Mouse (Mus musculus) liver, adult 2 months (tissue): ENCODE measurements at regions not wholly inside any gene's neighbourhood (a gene's known extent, or its start where the extent isn't known, plus 50 kb on each side); places are given as distances from the start of the nearest gene placed in this dataset.

ENCODE experiments used
- DNase-seq: peaks from one replicate; pipeline ENCODE4 v3.0.0-alpha.2; 2011; ENCODE audit warnings: low read depth, low spot score; ENCODE audit errors: extremely low read depth
- H3K27ac ChIP-seq: fragments of 200-500 bp; replicated peaks from 2 replicates; pipeline ENCODE4 v1.5.1; 2012; ENCODE audit warnings: low read depth, mild to moderate bottlenecking, control low read depth, inconsistent platforms, low read length; ENCODE audit not compliant: insufficient read depth
- H3K27me3 ChIP-seq: fragments of 200-500 bp; 2 replicates; pipeline ENCODE4 v1.6.1; 2012; ENCODE audit warnings: mild to moderate bottlenecking, moderate library complexity, low read length, inconsistent platforms; ENCODE audit not compliant: control insufficient read depth, insufficient read depth
- H3K36me3 ChIP-seq: fragments of 200-500 bp; 2 replicates; pipeline ENCODE4 v1.6.1; 2012; ENCODE audit warnings: low read length, inconsistent platforms; ENCODE audit not compliant: control insufficient read depth, insufficient read depth
- H3K4me1 ChIP-seq: fragments of 200-500 bp; 2 replicates; pipeline ENCODE4 v1.6.1; 2011; ENCODE audit warnings: low read length; ENCODE audit not compliant: control insufficient read depth, insufficient read depth
- H3K4me3 ChIP-seq: fragments of 200-500 bp; 2 replicates; pipeline ENCODE4 v1.5.1; 2011; ENCODE audit warnings: low read depth, mild to moderate bottlenecking, control low read depth, low read length, moderate library complexity; ENCODE audit not compliant: insufficient read depth
- H3K79me2 ChIP-seq: fragments of 200-500 bp; 2 replicates; pipeline ENCODE4 v1.6.1; 2012; ENCODE audit warnings: inconsistent platforms, mild to moderate bottlenecking, low read length, moderate library complexity; ENCODE audit not compliant: control insufficient read depth, insufficient read depth
- H3K9ac ChIP-seq: fragments of 200-500 bp; 2 replicates; pipeline ENCODE4 v1.6.1; 2012; ENCODE audit warnings: low read depth, mild to moderate bottlenecking, control low read depth, inconsistent platforms, low read length
- CTCF ChIP-seq: fragments of 200-500 bp; IDR thresholded peaks from 2 replicates; pipeline ENCODE4 v1.5.1; 2011; ENCODE audit warnings: low read depth, low read length, control low read depth
- POLR2A ChIP-seq: fragments of 200-500 bp; IDR thresholded peaks from 2 replicates; pipeline ENCODE4 v1.6.1; 2011; ENCODE audit warnings: low read length, control low read depth; ENCODE audit not compliant: insufficient read depth; ENCODE audit errors: extremely low read depth
- WGBS: fragments of 180-500 bp; shearing (Covaris S2); methylation state at CpG from one replicate; pipeline ENCODE4 v1.1.7; 2018; 5-methylcytosine and 5-hydroxymethylcytosine counted together

GRCm38 (mm10) chr11:110799887-110800578 lies 167.8 kb upstream of the Kcnj16 start:
- H3K9ac ChIP-seq: no peak overlapping the region
- 54% methylated on average over 8 of the region's 8 CpGs for WGBS
- TF ChIP-seq CTCF (no peak), POLR2A (no peak)
- H3K4me1 ChIP-seq: no peaks in the 10 kb centered on the region
- no peaks in the 10 kb centered on the region for H3K36me3 ChIP-seq
- H3K79me2 ChIP-seq: no peaks in the 10 kb centered on the region
- no peak overlapping the region for H3K4me3 ChIP-seq
- no peak overlapping the region for H3K27ac ChIP-seq
- no peak for DNase-seq
- no peaks in the 10 kb centered on the region for H3K27me3 ChIP-seq

GRCm38 (mm10) chr11:110802013-110802412 lies 165.8 kb upstream of the Kcnj16 start:
- WGBS: 89% methylated on average over 7 of the region's 7 CpGs
- Histone ChIP-seq H3K36me3 (no peaks in the 10 kb centered on the region), H3K27me3 (no peaks in the 10 kb centered on the region), H3K9ac (no peak overlapping the region), H3K4me1 (no peaks in the 10 kb centered on the region), H3K79me2 (no peaks in the 10 kb centered on the region), H3K4me3 (no peak overlapping the region), H3K27ac (no peak overlapping the region)
- DNase-seq: no peak
- TF ChIP-seq CTCF (no peak), POLR2A (no peak)

- Histone ChIP-seq H3K4me3 (no peak overlapping the region), H3K27me3 (no peaks in the 10 kb centered on the region), H3K4me1 (no peaks in the 10 kb centered on the region), H3K79me2 (no peaks in the 10 kb centered on the region), H3K9ac (no peak overlapping the region), H3K27ac (no peak overlapping the region), H3K36me3 (no peaks in the 10 kb centered on the region)
- 85% methylated on average over 1 of the region's 1 CpGs for WGBS
- TF ChIP-seq POLR2A (no peak), CTCF (no peak)
- DNase-seq: no peak
These were observed 163.8 kb upstream of the Kcnj16 start for GRCm38 (mm10) chr11:110804079-110804478.

- Histone ChIP-seq H3K27me3 (no peaks in the 10 kb centered on the region), H3K79me2 (no peaks in the 10 kb centered on the region), H3K4me1 (no peaks in the 10 kb centered on the region), H3K27ac (no peak overlapping the region), H3K36me3 (no peaks in the 10 kb centered on the region), H3K9ac (no peak overlapping the region), H3K4me3 (no peak overlapping the region)
- WGBS: 91% methylated on average over 6 of the region's 6 CpGs
- TF ChIP-seq POLR2A: no peak
- no peak for TF ChIP-seq CTCF
- no peak for DNase-seq
These were observed 154.7 kb upstream of the Kcnj16 start for GRCm38 (mm10) chr11:110813137-110813536.

- no peaks in the 10 kb centered on the region for H3K27me3 ChIP-seq
- H3K79me2 ChIP-seq: no peaks in the 10 kb centered on the region
- H3K27ac ChIP-seq: no peak overlapping the region
- no peaks in the 10 kb centered on the region for H3K4me1 ChIP-seq
- 87% methylated on average over 9 of the region's 9 CpGs for WGBS
- no peak for DNase-seq
- H3K9ac ChIP-seq: no peak overlapping the region
- no peak overlapping the region for H3K4me3 ChIP-seq
- H3K36me3 ChIP-seq: no peaks in the 10 kb centered on the region
- TF ChIP-seq CTCF: no peak
- TF ChIP-seq POLR2A: no peak
These were observed 153.1 kb upstream of the Kcnj16 start for GRCm38 (mm10) chr11:110814732-110815131.

GRCm38 (mm10) chr11:110815206-110815605 lies 152.6 kb upstream of the Kcnj16 start:
- Histone ChIP-seq H3K4me3 (no peak overlapping the region), H3K4me1 (no peaks in the 10 kb centered on the region), H3K79me2 (no peaks in the 10 kb centered on the region), H3K27me3 (no peaks in the 10 kb centered on the region), H3K9ac (no peak overlapping the region), H3K27ac (no peak overlapping the region), H3K36me3 (no peaks in the 10 kb centered on the region)
- WGBS: 81% methylated on average over 7 of the region's 7 CpGs
- no peak for TF ChIP-seq POLR2A
- no peak for TF ChIP-seq CTCF
- DNase-seq: no peak
